Mouse (Mus musculus): Measurements from ENCODE around the gene Krt10. TPM values are rescaled to one million over a fixed set of nuclear protein-coding genes. Genes with fewer than 3 reads are reported as not detected.
A peak's percentile ranks its signal among the peaks of the same experiment; 100 is the strongest.

Gene Krt10
- 1 to 10 TPM; 3.4 to 3.7 TPM for total RNA-seq (2021)

DNA sequence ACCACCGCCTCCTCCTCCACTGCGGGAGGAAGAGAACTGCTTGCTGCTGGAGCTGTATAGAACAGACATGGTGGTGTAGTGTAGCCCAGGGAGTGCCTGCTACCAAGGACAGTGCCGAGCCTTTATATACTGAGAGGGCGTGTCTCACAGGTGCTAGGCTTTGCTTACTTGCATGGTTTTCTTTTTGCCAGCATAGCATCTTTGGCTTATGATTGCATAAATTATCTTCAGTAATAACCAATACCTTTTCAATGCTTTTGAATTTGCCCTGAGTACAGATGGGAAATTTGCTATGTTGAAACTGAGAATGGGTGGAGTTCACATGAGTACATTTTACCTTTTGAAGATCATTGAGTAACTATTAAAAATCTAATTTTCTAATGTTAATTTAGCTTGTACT is at the start of gene Krt10:
Gene Krt10 (minus strand): TSS at position 101 of the 400 bp plus-strand sequence.
- intact Hi-C loops (cut with DNase I) = loop anchor here (10.0 kb wide), 1 partner anchor 616 kb away; no protein-coding TSS in a partner anchor
- DNase-seq = no peak

DNA sequence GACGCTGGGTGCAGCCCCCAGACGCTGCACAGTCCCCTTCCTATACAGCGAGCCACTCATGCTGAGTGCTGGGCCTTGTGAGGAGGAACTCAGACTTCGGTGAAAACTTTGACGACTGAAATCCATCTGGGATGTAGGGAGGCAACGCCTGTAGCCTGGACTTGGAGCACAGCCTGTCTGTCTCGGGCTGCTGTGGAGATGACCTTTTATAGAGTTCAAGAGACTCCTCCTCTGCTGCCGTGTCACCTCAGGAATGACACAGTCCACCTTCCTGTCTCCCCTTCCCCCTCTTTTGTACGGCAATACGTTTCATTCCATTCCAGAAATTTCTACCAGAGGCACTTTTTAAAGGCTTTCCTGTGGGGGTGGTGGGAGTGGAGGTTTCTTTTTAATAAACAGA is 48.8 kb upstream of the Krt10 start, which contains the start of gene Krt20:
Gene Krt20 (minus strand): TSS at position 179 of the 400 bp plus-strand sequence.
- intact Hi-C loops (cut with DNase I) = no loop called here
- no peak for DNase-seq

DNA sequence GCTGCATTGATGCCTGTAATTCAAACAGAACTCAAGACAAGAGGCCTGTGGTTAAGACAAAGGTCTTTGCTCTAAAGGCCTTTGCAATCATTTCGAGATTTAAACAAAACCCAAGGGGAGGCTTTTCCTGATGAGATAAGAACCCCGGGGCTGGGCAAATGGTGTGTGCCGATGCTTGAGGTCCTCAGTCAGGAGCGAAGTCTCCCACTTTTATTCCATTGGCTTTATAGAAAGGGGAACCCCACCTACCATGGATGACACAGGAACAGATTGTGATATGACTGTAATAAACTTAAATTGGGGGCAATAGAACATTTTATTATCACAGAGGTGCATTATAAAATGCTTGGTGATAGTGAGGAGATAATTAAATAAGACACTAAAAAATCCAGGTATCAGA is 47.5 kb upstream of the Krt10 start:
- intact Hi-C loops (cut with DNase I) = no loop called here
- no peak for DNase-seq

DNA sequence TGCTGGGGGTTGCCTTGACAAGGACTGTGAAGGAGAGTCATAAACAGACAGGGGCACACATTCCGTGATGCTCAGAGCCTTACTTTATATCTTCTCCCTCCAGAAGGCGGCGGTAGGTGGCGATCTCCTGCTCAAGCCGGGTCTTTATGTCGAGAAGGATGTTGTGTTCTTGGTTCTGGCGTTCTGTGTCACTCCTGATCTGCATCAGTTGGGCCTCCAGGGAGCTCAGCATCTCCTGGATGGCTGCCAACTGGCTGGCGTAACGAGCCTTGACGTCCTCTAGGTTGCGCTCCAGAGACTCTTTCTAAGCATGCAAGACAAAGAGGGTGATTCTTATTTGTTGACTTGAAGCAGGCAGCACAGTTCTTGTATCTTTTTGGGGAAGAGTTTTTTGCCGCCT is 41.5 kb upstream of the Krt10 start:
- no peak for DNase-seq
- intact Hi-C loops (cut with DNase I) = no loop called here

DNA sequence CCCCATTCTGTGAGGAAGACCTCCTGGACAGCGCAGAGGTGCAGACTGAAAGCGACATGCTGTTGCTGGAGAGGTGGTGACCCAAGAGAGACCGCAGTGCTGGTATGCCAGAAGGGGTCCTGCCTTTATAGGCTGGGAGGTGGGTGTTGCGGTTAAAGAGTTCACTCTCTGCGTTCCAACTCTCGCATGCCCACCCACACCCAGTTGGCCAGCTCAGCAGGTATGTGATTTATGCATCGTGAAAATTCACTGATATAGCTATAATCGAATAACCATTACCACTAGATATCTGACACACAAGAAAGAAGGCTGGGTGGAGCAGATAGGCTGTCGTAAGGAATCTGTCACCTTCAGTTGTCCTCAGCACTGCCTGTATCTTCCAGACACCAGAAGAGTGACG is 33.0 kb upstream of the Krt10 start, which contains the start of gene Krt12:
Gene Krt12 (minus strand): TSS at position 101 of the 400 bp plus-strand sequence.
- intact Hi-C loops (cut with DNase I) = no loop called here
- no peak for DNase-seq

DNA sequence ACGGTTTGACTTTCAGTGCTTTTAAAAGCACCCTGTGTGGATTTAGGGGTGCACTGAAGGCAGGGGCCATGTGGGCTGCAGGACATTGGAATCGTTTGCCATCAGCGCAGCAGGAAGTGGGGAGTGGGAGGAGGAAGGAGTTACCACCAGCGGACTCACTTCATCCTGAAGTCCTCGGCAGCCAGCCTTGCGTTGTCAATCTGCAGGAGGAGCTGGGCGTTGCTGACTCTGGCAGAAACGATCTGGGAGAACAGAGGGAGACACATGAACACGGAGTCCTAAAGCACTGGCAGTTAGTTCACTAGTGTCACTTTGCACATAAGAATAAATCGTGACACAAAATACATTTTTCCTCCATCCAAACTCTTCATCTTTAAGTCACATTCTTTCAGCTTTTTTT is 31.4 kb upstream of the Krt10 start:
- intact Hi-C loops (cut with DNase I) = no loop called here
- no peak for DNase-seq

DNA sequence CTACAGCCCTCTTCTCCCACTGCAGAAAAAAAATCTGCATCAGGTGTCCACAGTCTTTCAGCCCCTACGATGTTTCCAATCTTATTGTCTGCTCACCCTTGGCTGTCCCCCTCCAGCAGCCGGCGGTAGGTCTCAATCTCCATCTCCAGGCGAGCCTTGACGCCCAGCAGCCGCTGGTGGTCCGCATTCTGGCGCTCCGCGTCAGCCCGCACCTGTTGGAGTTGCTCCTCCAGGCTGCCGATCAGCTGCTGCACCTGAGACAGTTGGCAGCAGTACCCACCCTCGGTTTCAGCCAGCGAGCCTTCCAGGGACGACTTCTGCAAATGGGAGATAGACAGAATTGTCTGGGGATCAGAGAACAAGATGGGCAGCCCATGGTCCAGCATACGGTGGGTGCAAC is 28.7 kb upstream of the Krt10 start:
- DNase-seq = no peak
- intact Hi-C loops (cut with DNase I) = no loop called here

DNA sequence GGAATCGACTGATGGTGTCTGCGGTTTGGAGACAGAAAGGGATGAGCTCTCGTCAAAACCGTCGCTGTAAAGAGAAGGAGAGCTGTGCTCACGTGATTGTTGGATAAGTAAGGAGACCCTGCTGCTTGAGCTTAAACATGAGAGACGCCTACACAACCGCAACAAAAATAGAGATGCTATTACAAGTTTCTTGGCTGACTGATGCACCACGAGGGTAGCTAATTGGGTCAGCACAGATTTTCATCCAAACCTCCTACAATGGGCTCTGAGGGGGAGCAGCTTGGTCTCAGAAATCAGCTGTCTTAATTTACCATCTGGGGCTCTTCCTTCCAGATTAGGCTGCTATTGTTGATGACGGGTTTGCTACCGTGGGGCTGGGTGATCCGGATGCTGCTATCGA is 27.7 kb upstream of the Krt10 start:
- DNase-seq = no peak
- intact Hi-C loops (cut with DNase I) = no loop called here

DNA sequence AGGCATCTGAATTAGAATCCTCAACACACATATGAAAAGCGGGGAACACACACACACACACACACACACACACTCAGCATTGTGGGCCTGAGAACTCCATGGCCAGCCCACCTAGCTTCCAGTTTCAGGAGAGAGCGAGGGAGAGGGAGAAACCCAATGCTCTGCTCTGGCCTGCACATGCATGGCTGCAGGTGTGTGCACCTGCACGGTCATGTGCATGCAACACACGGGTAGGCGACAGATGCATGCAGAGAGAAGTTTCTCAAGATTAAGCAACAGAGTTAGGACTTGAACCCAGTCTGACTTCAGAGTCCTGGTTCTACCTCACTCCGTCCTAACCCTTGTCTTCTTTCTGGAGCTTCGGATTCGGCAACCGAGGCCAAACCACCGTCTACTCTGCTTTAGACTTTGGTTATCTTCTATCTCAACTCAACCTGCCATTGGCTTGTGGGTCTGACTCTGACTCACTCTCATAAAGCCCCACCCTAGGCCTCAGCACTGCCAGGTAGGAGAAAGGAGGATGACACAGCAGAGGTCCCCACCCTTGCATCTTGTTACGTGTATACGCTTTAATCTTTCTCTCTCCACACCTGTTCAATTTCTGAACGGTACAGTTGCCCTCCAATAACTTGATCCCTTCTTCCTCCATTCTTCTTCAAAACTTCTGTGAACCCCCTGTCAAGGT is 25.4 kb upstream of the Krt10 start:
- no peak for DNase-seq
- intact Hi-C loops (cut with DNase I) = loop anchor here (5.0 kb wide), 1 partner anchor 48 kb away; no protein-coding TSS in a partner anchor

DNA sequence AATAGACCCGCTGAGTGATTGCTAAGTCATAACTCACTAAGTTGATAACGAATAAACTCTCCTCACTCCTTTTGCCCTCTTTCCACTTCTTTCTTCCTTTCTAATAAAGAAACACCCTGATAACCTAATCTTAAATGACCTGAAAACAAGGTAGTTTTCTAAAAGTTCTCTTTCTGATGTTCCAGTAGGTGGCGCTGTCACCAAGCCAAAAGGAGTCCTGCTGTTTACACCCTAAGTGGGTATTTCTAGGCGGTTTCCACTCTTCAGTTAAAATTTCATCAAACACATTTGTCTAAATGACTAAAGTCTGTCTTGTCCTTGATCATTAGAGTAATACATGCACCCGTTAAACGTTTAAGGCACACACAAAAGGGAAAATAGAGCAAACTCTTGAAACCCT is 24.1 kb upstream of the Krt10 start:
- intact Hi-C loops (cut with DNase I) = loop anchor here (5.0 kb wide), 1 partner anchor 49 kb away; no protein-coding TSS in a partner anchor
- peak; percentile 6 to 22 for DNase-seq

DNA sequence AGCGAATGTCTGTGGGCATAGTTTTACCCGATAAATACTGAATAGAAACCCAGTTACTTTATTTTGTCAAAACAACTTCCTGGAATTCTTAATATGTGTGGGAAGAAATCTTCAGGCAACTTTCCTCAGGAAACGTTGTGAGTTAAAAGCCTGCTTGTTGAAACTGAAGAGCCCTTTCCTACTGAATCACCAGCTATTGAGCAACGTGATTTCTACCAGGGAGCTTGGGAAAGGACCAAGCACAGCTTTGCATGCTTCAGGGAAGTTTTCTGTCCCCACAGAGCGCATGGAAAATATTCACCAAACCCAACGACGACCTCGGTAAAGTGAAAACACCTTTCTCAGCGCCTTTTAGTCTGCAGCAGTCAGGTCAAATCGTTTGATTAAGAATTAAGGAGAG is 17.0 kb upstream of the Krt10 start:
- intact Hi-C loops (cut with DNase I) = no loop called here
- DNase-seq = no peak

DNA sequence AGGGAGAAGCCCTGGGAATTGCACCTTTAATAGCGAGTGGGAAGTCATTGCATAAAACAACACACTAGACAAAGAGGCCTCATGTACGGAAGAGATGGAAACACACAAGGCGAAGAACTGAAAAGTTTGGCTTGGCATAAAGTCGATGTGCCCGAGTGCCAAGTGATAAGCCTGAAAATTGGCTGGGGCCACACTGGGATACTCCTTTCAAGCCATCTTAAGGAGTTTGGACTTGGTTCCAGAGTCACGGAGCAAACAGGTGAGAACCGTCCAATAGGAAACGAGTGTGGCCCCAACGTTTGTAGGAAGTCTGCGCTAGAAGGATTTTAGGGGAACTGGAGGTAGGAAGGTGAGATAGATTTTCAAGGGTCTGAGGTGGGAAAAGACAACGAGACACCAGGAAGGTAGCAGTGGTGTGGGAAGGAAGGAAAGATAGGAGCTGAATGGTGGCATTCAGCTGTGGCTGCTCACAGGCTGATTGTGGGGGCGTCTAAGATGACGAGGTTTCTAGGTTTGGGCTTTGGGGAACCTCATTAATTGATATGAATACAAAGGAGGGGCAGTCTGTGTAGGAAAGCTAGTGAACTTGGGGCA is 10.9 kb upstream of the Krt10 start:
- DNase-seq = no peak
- intact Hi-C loops (cut with DNase I) = no loop called here

DNA sequence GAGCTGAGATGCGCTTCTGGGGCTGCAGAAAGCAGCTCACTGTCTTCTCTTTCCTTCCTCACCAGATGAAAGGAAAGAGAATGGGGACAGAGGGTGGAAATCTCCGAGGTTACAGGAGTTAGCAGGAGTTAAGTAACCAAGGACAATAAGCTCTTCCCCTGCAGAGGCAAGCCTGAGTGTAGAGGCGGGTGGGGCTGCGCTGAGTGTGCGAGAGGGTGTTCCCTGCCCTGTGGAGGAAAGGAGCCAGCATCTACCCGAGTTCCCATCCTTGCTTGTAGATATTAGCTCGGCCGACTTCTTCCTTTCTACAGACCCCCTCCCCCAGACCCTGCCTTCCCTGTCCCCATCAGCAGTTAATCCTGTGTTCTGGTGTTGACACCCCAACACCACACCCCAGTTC is 9.7 kb upstream of the Krt10 start:
- DNase-seq = no peak
- intact Hi-C loops (cut with DNase I) = no loop called here

DNA sequence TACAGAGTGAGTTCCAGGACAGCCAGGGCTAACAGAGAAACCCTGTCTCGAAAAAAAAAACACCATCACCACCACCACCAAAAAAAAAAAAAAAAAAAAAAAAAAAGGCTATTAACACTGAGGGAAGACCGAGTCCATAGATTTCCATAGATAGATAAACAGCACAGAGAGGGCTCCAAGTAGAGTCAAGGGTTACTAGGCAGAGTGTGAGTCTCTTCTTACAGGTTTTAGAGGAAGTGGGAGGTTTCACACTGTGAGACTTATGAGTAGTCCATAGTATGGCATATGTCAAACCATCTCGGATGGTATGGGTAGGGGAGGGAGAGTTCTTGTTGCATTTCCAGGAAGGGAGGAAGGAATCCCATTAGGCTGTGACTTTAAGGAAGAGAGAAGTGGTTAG is 8.9 kb upstream of the Krt10 start:
- no peak for DNase-seq
- intact Hi-C loops (cut with DNase I) = no loop called here

DNA sequence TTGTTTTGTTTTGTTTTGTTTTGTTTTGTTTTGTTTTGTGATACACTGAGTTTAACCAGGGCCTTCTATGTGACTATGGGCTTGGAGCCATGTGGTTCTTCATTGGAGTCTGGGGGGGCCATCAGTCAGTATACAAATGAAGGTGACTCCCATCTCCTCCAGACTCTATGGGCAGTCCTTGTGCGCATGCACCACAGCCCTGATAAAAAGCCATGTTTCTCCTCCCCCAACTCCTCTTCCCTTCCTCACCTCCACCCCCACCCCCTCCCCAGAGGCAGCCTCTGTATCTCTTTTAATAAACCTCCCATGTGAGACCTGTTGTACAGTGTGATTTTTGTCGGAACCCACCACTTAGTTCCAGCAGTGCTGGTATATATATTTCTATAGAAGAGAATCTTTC is 7.5 kb upstream of the Krt10 start:
- intact Hi-C loops (cut with DNase I) = no loop called here
- no peak for DNase-seq

DNA sequence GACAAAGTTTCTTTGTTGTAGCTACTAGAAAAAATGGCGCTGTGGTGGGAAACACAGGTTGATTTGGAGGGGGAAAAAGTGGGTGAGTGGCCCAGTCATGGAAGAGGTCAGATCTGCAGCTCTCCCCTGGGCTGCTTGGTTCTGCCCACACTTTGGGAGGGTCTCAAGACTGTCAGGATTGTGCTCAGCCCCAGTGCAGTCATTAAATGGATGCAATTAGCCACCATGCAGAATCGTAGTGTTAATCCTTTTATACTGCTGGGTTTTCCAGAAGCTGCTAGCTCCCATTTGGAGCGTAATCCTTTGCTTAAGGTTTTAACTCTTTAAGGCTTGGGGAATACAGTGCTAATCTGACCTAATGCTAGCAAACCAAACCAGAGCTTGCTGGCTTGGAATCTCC is 6.9 kb upstream of the Krt10 start:
- DNase-seq = no peak
- intact Hi-C loops (cut with DNase I) = no loop called here

DNA sequence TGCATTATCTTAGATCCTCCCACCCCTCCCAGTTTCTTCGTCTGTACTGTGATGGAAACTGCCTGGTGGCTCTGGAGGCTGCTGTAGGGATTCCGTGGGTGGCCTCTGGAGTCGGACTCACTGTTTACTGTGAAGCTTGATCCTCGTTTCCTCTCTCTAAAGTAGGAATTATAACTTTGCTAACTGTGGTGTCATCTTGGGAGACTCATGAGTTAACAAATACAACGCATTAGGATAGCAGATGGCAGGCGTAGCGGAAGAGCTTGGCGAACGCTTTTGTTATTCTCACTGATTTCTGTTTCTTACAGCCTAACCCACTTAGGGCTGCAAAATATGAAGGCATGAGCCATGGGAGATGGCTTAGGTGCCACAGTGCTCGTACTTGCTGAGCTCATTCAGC is 3.3 kb upstream of the Krt10 start:
- DNase-seq = no peak

DNA sequence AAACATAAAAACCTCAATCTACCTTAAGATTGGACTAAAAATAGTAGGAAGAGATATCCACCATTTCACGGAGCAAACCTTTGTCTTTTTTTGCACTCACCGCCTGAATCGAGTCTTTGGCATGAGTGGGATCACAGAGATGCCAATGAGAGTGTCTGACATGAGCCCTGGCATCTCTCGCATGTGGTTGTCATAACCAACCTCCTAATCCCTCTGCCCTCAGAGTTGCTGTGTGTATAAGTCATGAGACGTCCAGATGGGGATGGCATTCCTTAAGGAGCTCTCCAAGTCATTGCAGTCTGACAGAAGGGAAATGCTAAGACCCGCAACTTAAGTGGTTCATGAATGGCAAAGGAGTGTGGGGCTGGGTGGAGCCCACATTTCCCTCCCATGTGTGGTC is 2.2 kb upstream of the Krt10 start:
- intact Hi-C loops (cut with DNase I) = no loop called here
- no peak for DNase-seq

More for the DNA sequence above, 3.3 kb upstream of the Krt10 start:
- intact Hi-C loops (cut with DNase I) = no loop called here

DNA sequence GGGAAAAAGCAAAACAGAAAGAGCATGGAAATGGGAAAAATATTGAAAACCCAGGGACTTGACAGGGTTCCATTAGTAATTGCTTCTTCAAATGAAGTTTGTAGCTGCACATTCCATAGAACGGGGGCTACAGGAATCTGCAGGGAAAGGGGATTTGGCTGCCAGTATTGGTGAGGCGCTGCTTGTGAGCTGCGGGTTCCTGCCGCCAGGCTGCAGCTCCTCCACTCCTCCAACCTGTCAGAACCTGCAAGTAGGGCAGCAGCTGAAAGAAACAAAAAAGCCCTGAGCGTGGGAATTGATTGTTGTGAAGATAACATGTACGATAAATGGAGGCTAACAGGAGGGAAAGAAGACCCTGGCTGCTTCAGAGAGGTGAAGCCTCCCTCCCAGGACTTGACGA is 1.7 kb upstream of the Krt10 start:
- intact Hi-C loops (cut with DNase I) = no loop called here

DNA sequence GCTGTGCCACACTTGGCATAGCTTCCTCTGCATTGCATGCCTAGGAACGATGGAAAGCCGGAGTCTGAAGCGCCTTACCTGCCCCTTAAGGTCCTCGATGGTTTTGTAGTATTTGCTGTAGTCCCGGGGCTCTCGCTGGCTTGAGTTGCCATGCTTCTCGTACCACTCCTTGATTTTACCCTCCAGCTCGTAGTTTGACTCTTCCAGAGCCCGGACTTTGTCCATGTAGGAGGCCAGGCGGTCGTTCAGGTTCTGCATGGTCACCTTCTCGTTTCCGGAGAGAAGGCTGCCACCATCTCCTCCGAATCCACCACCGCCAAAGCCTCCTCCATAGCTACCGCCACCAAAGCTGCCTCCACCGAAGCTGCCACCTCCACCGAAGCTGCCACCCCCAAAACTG is 503 bp downstream of the Krt10 start:
- DNase-seq = no peak
- intact Hi-C loops (cut with DNase I) = loop anchor here (10.0 kb wide), 1 partner anchor 616 kb away; no protein-coding TSS in a partner anchor

More for the DNA sequence above, 1.7 kb upstream of the Krt10 start:
- DNase-seq = no peak

DNA sequence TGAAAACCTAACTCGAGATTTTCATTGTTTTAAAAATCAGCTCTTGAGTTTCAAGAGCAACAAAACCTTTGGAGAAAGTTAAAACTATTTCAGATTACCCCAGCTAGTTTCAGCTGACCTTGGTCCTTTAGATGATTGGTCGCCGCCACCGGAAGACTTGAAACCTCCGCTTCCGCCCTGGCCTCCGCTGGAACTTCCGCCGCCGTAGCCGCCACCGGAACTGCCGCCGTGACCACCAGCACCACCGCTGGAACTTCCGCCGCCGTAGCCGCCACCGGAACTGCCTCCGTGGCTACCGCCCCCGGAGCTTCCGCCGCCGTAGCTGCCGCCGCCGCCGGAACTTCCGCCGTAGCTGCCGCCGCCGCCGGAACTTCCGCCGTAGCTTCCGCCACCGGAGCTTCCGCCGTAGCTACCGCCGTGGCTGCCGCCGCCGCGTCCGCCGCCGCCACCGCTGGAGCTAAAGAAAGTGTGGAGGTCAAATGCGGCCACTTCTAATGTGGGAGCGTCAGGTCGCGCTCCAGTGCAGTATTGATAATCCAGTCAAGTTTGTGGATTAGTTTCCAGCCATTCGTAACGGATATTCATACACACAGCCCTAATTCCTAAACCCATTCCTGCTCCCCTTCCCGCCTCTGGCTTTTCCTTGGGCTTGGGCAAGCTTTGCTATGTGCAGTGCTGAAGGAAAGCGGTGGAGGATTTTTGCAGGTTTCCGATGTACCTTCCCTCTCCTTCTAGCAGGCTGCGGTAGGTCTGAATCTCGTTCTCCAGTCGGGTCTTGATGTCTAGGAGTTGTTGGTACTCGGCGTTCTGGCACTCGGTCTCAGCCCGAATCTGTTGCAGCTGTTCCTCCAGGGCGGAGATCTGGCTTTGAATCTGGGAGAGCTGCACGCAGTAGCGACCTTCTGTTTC is 3.1 kb downstream of the Krt10 start:
- peak; percentile 90 to 92 for DNase-seq
- intact Hi-C loops (cut with DNase I) = loop anchor here (10.0 kb wide), 1 partner anchor 619 kb away; no protein-coding TSS in a partner anchor

Data from heart, postnatal 36 days (tissue).